ENCODE assay signal across 8 mouse cellular contexts in the genomic region with DNA sequence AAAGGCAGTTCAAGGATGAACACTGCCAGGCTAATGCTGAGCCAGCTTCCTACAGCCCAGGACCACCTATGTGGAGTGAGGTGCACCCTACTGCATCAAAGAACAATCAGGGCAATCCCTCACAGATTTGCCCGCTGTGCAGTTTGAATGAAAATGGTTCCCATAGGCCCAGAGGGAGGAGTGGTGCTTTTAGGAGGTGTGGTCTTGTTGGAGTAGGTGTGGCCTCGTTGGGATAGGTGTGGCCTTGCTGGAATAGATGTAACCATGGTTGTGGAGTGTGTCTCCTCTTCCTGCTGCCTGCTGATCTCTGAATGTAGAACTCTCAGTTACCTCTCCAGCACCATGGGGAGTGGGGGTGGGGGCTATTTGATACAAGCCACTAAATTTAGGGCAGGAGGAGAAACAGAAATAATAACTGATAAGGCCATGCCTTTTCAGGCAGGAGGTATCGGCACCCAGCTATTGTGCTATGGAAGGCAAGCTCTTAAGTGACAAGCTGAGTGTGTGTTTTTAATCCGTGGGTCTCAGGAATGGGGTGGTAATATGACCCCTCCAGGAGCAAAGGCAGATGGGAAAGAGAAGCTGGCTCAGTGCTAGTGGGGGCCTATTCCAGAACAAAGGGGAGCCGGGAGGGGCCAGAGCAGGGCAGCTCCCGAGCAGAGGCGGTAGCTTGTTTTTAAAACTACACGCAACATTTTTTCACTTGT. TPM values are rescaled to one million over a fixed set of nuclear protein-coding genes. Genes with fewer than 3 reads are reported as not detected.
A peak's percentile ranks its signal among the peaks of the same experiment; 100 is the strongest.
DNase-seq lines count a peak whose midpoint lies in the region; ATAC-seq lines count a peak whose summit lies in the region.

No protein-coding gene starts in this region.

- DNase-seq in frontal cortex, postnatal 14 days (ENCODE audit: low spot score in 2 of 2), result peak; percentile 2 to 3
- no peak for DNase-seq in frontal cortex, postnatal 25 days (ENCODE audit: low spot score in 2 of 2)
- DNase-seq in retina, postnatal 1 day, result peak; percentile 10
- DNase-seq in retina, embryonic 14.5 days (ENCODE audit: low spot score), result no peak
- no peak for DNase-seq in hindbrain, embryonic 14.5 days (ENCODE audit: low spot score)
- DNase-seq in embryo, embryonic 10 days (ENCODE audit: low spot score), result no peak
- DNase-seq in spleen, postnatal 36 days (ENCODE audit: low spot score in 2 of 2), result no peak
- DNase-seq in left cerebral cortex, postnatal 25 days (ENCODE audit: low spot score in 2 of 2), result no peak

- ATAC-seq in hindbrain, embryonic 14.5 days (ENCODE audit: low FRiP score), result no peak

- no peaks in the 10 kb centered on the region for H3K36me3 ChIP-seq in hindbrain, embryonic 14.5 days (replicated peaks; ENCODE audit: control insufficient read depth, insufficient read depth)

- intact Hi-C loops in left cerebral cortex, postnatal 25 days (cut with DNase I), result loop anchor here (10.0 kb wide), 1 partner anchor 201 kb away; no protein-coding TSS in a partner anchor

- H3K4me3 ChIP-seq in hindbrain, embryonic 14.5 days (replicated peaks; ENCODE audit: low read length), result no peak overlapping the region

- no peak overlapping the region for H3K9ac ChIP-seq in hindbrain, embryonic 14.5 days

- H3K4me2 ChIP-seq in hindbrain, embryonic 14.5 days (replicated peaks), result no peak overlapping the region

- 68% methylated on average over 8 of the region's 8 CpGs for WGBS in hindbrain, embryonic 14.5 days

- H3K9me3 ChIP-seq in hindbrain, embryonic 14.5 days (ENCODE audit: control insufficient read depth, low read length), result no peaks in the 10 kb centered on the region

- H3K27me3 ChIP-seq in hindbrain, embryonic 14.5 days (ENCODE audit: control insufficient read depth, insufficient read depth, low read length), result no peaks in the 10 kb centered on the region

- H3K4me1 ChIP-seq in hindbrain, embryonic 14.5 days (replicated peaks; ENCODE audit: control insufficient read depth, insufficient read depth, low read length), result 0 out of 2 replicates have a peak, but pooled peaks cover 9% of the 10 kb centered on the region

- H3K27ac ChIP-seq in hindbrain, embryonic 14.5 days, result peak overlapping the region; percentile 18; the same call in 1 of the 2 replicates

RNA-seq across cellular contexts. Expression of a gene that starts 6.5 kb away (rescaled TPM):
- polyA plus RNA-seq in hindbrain, embryonic 14.5 days (2014; fragmentation: Nextera tagmentation; extraction: Ambion mirVana), result 73.3 and 87.0 TPM in 2 replicates
- total RNA-seq in left cerebral cortex, postnatal 25 days (2021), result 10 to 100 TPM; 18.7 to 21.7 TPM

RNA-seq across cellular contexts. Expression of a gene that starts 26.0 kb away (rescaled TPM):
- 682 and 716 TPM in 2 replicates for polyA plus RNA-seq in hindbrain, embryonic 14.5 days (2014; fragmentation: Nextera tagmentation; extraction: Ambion mirVana)
- 100 to 1,000 TPM; 207 to 213 TPM for total RNA-seq in left cerebral cortex, postnatal 25 days (2021)

Comparison
In these comparisons a context has a peak if more than half of its experiments do, and no peak if none do; other contexts are left out.
1. DNase-seq: peak in frontal cortex, postnatal 14 days (2 of 2) and retina, postnatal 1 day (single experiment); none in frontal cortex, postnatal 25 days (0 of 2), retina, embryonic 14.5 days (single experiment), hindbrain, embryonic 14.5 days (single experiment), embryo, embryonic 10 days (single experiment), spleen, postnatal 36 days (0 of 2) and left cerebral cortex, postnatal 25 days (0 of 2).